Mouse (Mus musculus) layer of hippocampus, adult 8-10 months (tissue): ENCODE data around the gene Ring1. TPM values are rescaled to one million over a fixed set of nuclear protein-coding genes. Genes with fewer than 3 reads are reported as not detected.
"Not testable (repeated sequence)": the region's sequence is repeated elsewhere in the genome, so short reads cannot be mapped to it uniquely, and the experiment has no call there.

Source experiments
- DNase-seq, 2 experiments: peaks; one replicate each; pipeline ENCODE4 v3.0.0; 2022; ENCODE audit warnings: low spot score in 2 of 2
- total RNA-seq, 4 experiments: library from RNA; stranded (reverse); gene quantifications; 2 replicates each; pipeline ENCODE4 v1.2.4; 2022

Gene Ring1
- total RNA-seq, 4 experiments from 2014 or later, result 34.8 to 44.1 (median 42.7) TPM

- peak in 1 of 2 experiments; percentile 19 for DNase-seq
Observed at GRCm38 (mm10) chr17:34029150-34029889, 4.8 kb upstream of the Ring1 start.

- DNase-seq, result no peak
Observed at GRCm38 (mm10) chr17:34028501-34029149, 4.1 kb upstream of the Ring1 start.

- peak; percentile 91 to 93 for DNase-seq
Observed at GRCm38 (mm10) chr17:34027656-34028223, 3.3 kb upstream of the Ring1 start, which contains the start of gene H2-Ke6. Gene H2-Ke6 (minus strand): TSS chr17:34028060.

GRCm38 (mm10) chr17:34026917-34027655 lies 2.6 kb upstream of the Ring1 start:
- peak in 1 of 2 experiments; percentile 39 for DNase-seq

GRCm38 (mm10) chr17:34026221-34026620 lies 1.7 kb upstream of the Ring1 start:
- no peak for DNase-seq

GRCm38 (mm10) chr17:34025756-34026151 lies 1.3 kb upstream of the Ring1 start:
- DNase-seq, result no peak

GRCm38 (mm10) chr17:34024861-34025755 lies 628 bp upstream of the Ring1 start:
- no peak for DNase-seq

GRCm38 (mm10) chr17:34023678-34024077 lies 802 bp downstream of the Ring1 start:
- DNase-seq, result no peak

GRCm38 (mm10) chr17:34022987-34023386 lies 1.5 kb downstream of the Ring1 start:
- DNase-seq, result peak in 1 of 2 experiments; percentile 35

- no peak for DNase-seq
Observed at GRCm38 (mm10) chr17:34022414-34022783, 2.1 kb downstream of the Ring1 start.

- no peak for DNase-seq
Observed at GRCm38 (mm10) chr17:34021539-34022413, 2.7 kb downstream of the Ring1 start.

GRCm38 (mm10) chr17:34013436-34013835 lies 11.0 kb downstream of the Ring1 start:
- DNase-seq, result no peak

GRCm38 (mm10) chr17:34010156-34010555 lies 14.3 kb downstream of the Ring1 start:
- no peak for DNase-seq

- DNase-seq, result no peak
Observed at GRCm38 (mm10) chr17:34006570-34006969, 17.9 kb downstream of the Ring1 start.

GRCm38 (mm10) chr17:34003426-34003825 lies 21.1 kb downstream of the Ring1 start:
- DNase-seq, result no peak

- DNase-seq, result not testable (repeated sequence)
Observed at GRCm38 (mm10) chr17:34000796-34001195, 23.7 kb downstream of the Ring1 start.

GRCm38 (mm10) chr17:34000150-34000537 lies 24.3 kb downstream of the Ring1 start, which contains the start of gene H2-K1:
Gene H2-K1 (minus strand): TSS chr17:34000347.
- peak; percentile 64 to 75 for DNase-seq

- DNase-seq, result no peak
Observed at GRCm38 (mm10) chr17:33999341-34000149, 24.9 kb downstream of the Ring1 start.

GRCm38 (mm10) chr17:33998697-33999096 lies 25.8 kb downstream of the Ring1 start:
- DNase-seq, result not testable (repeated sequence)
